Mouse (Mus musculus) gastrocnemius, adult 2 months (tissue): ENCODE results near the gene Anln. TPM values are rescaled to one million over a fixed set of nuclear protein-coding genes. Genes with fewer than 3 reads are reported as not detected.

Experiments used
- DNase-seq: peaks from one replicate; pipeline ENCODE4 v3.0.0; 2022
- H3K27ac ChIP-seq: fragments of 200-600 bp; 2 replicates; pipeline ENCODE4 v1.8.1; 2022; ENCODE audit warnings: mild to moderate bottlenecking
- H3K4me3 ChIP-seq: fragments of 200-600 bp; 2 replicates; pipeline ENCODE4 v1.8.1; 2022; ENCODE audit warnings: mild to moderate bottlenecking, moderate library complexity
- CTCF ChIP-seq: fragments of 200-600 bp; IDR thresholded peaks from 2 replicates; pipeline ENCODE4 v1.8.1; 2022; ENCODE audit warnings: antibody characterized with exemption, mild to moderate bottlenecking, moderate library complexity
- intact Hi-C: fragments of 180-260 bp; cut with DNase I; formaldehyde crosslinking; loops from one replicate; pipeline ENCODE4 v1.15.1; 2025
- total RNA-seq, 2 experiments: library from RNA; stranded (reverse); gene quantifications; 2 replicates each; pipeline ENCODE4 v1.2.3; 2021

Gene Anln
- total RNA-seq, 2 experiments from 2014 or later: 0.64 to 0.69 TPM

- intact Hi-C loops: loop anchor here (1.0 kb wide), 1 partner anchor 22 kb away; the partner anchor contains the start of gene 9530077C05Rik
- Histone ChIP-seq H3K27ac (peak overlapping the region; percentile 95), H3K4me3 (peak overlapping the region; percentile 95)
- no peak for DNase-seq
- TF ChIP-seq CTCF: no peak
These were observed 803 bp upstream of the Anln start for GRCm38 (mm10) chr9:22389736-22390245.

- no peak for TF ChIP-seq CTCF
- DNase-seq: peak; percentile 26
- H3K27ac ChIP-seq: no peak overlapping the region; the same call in 1 of the 2 replicates
- peak overlapping the region; percentile 95 for H3K4me3 ChIP-seq
- intact Hi-C loops: no loop called here
These were observed 497 bp downstream of the Anln start for GRCm38 (mm10) chr9:22388401-22388980.

GRCm38 (mm10) chr9:22387901-22388300, 1.1 kb downstream of the Anln start:
- intact Hi-C loops: no loop called here
- H3K27ac ChIP-seq: no peak overlapping the region
- TF ChIP-seq CTCF: no peak
- DNase-seq: no peak
- H3K4me3 ChIP-seq: peak overlapping the region; percentile 95; the same call in 1 of the 2 replicates

- no peak overlapping the region for H3K27ac ChIP-seq
- intact Hi-C loops: no loop called here
- no peak for TF ChIP-seq CTCF
- no peak for DNase-seq
- no peak overlapping the region for H3K4me3 ChIP-seq
These were observed 3.1 kb downstream of the Anln start for GRCm38 (mm10) chr9:22385890-22386289.

DNA sequence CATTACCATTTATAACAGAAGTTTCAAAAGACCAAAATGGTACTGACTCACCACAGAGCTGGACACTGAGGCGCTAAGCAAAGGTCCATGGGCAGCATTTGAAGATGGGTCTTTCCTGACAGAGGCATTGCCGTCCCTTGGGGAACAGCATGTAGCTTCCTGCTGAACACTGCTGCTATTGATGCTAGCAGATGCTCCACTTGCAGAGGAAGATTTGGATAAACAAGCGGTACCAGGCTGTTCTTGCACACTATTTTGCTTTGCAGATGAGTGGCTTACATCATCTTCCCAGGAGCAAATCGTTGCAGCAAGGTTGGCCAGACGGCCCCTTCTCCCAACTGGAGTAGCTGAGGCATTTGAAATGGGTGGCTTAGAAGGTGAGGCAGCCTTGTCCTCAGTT, 12.9 kb downstream of the Anln start:
- no peak for DNase-seq
- Histone ChIP-seq H3K27ac (no peak overlapping the region), H3K4me3 (no peak overlapping the region)
- intact Hi-C loops: no loop called here
- TF ChIP-seq CTCF: no peak

- H3K4me3 ChIP-seq: no peak overlapping the region
- intact Hi-C loops: no loop called here
- no peak for TF ChIP-seq CTCF
- no peak overlapping the region for H3K27ac ChIP-seq
- no peak for DNase-seq
These were observed 16.2 kb downstream of the Anln start for GRCm38 (mm10) chr9:22372760-22373159.

DNA sequence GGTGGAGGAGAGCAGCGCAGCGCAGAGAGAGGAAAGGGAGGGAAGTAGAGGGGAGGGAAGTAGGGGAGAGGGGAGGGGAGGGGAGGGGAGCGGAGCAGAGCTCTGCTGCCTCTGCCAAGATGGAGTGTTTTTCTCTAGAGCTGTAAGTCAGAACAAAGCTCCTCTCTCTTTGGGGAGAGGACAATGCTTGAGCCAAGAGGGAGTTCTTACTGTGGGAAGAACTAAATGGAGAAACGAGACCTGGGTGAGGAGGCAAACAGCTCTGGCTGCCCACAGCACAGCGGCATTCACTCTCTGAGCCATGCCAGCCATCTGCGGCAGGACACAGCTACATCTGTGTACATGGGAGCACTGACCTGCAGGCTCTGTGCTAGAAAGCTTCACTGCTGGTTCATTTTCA, 21.0 kb downstream of the Anln start:
- DNase-seq: no peak
- intact Hi-C loops: no loop called here
- peak overlapping the region; percentile 49 for H3K27ac ChIP-seq
- no peak for TF ChIP-seq CTCF
- peak overlapping the region; percentile 10 for H3K4me3 ChIP-seq

- no peak overlapping the region for H3K4me3 ChIP-seq
- TF ChIP-seq CTCF: no peak
These were observed 22.4 kb downstream of the Anln start for GRCm38 (mm10) chr9:22366621-22367020.

DNA sequence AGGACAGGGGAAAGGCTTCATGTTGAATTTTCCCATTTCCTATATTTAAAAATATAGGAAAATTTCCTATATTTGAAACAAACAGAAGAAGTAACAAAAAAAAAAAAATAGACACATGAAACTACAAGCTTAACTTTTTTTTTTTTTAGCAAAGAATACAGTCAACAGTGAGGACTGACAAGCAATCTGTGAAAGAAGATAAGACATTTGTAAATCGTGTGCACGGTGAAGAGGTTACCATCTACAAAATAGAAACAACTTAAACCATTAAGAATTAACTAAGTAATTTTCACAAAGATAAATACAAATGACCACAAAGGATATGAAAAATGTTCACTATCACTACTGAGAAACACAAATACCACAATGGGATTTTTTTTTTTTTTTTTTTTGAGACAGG, 22.8 kb downstream of the Anln start:
- intact Hi-C loops: no loop called here
- no peak overlapping the region for H3K27ac ChIP-seq
- H3K4me3 ChIP-seq: no peak overlapping the region
- DNase-seq: no peak
- TF ChIP-seq CTCF: no peak

More at GRCm38 (mm10) chr9:22366621-22367020, 22.4 kb downstream of the Anln start:
- peak; percentile 13 for DNase-seq
- no peak overlapping the region for H3K27ac ChIP-seq
- intact Hi-C loops: no loop called here

- DNase-seq: peak; percentile 14
- H3K4me3 ChIP-seq: no peak overlapping the region
- no peak for TF ChIP-seq CTCF
- intact Hi-C loops: no loop called here
- H3K27ac ChIP-seq: no peak overlapping the region
These were observed 28.1 kb downstream of the Anln start for GRCm38 (mm10) chr9:22360916-22361315.

DNA sequence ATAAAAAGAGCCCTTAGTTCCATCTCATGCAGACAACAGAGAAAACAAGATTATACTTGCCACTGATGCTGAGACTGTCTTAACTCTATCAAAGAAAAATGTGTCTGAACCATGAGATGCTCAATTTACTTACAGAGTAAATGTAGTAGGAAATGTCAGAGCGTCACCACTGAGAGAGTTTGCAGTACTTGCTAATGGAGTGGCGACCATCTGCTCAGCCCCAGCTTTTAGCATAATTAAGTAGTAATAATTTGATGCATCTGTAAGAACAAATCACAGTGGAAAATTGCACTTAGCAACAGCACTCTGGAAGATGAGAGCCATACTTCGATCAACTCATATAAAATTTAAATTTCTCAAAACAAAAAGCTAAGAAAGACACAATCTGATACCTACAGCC, 33.1 kb downstream of the Anln start:
- Histone ChIP-seq H3K27ac (no peak overlapping the region), H3K4me3 (no peak overlapping the region)
- no peak for DNase-seq
- intact Hi-C loops: no loop called here
- TF ChIP-seq CTCF: no peak

DNA sequence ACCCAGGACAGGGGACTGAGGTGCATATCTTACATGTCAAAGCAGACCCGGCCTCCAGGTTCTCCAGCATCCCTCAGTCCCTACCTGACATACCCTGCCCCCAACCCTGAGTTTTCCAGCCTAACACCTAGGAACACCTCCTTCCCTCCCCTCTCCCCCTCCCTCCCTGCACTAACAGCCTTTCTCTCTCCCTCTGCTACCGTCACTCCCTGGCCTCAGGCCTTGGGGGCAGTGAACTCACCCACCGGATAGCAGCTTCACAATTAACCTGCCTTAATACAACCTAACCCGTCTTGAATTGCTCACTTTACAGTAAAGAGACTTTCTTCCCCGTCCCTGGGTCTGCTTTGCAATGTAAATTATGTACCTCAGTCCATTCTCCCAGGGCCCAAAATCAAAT, 35.1 kb downstream of the Anln start:
- Histone ChIP-seq H3K27ac (no peak overlapping the region), H3K4me3 (no peak overlapping the region)
- no peak for TF ChIP-seq CTCF
- DNase-seq: no peak
- intact Hi-C loops: no loop called here

- Histone ChIP-seq H3K27ac (no peak overlapping the region), H3K4me3 (no peak overlapping the region)
- intact Hi-C loops: no loop called here
- no peak for TF ChIP-seq CTCF
- no peak for DNase-seq
These were observed 35.5 kb downstream of the Anln start for GRCm38 (mm10) chr9:22353465-22353864.

GRCm38 (mm10) chr9:22340331-22340730, 48.7 kb downstream of the Anln start:
- no peak for TF ChIP-seq CTCF
- Histone ChIP-seq H3K4me3 (no peak overlapping the region), H3K27ac (no peak overlapping the region)
- no peak for DNase-seq
- intact Hi-C loops: no loop called here
